Mouse (Mus musculus): ENCODE results near the gene Ccnl1. TPM values are rescaled to one million over a fixed set of nuclear protein-coding genes. Genes with fewer than 3 reads are reported as not detected.

The Ccnl1 gene
- polyA plus RNA-seq, 1 experiment from 2014 or later = 105 TPM

DNA sequence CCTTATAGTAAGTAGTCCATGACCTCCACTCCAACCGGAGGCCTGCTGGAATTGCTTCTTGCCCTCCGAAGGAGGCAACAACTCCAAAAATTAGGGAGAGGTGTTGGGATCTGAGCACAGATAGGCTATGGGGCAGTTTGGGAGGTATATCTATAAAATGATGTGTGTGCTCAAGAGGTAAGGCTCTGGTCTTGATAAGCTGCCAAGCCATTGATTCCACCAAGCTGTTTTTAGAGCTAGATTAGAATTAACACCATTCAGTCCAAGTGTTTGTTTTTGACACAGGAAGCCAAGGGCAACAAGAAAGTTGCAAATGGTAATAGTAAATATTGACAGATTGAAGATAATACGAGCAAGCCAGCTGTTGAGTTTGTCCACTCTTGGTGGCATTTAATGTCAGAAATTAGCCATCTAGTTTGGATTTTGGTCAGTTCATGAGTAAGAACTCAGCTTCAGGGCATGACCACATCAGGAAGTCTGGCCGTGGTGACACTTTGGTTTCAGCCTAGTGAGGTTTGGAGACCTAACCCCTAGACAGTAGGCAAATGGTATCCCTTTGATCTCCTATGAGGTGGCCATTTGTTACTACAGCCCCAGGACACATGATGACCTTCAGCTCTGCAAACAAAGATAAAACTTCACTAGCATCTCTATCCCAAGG, 4.4 kb upstream of the Ccnl1 start:
- peaks cover 6% of the 10 kb centered on the region; the same call in 1 of the 2 replicates for H3K4me1 ChIP-seq (ENCODE audit: control insufficient read depth, insufficient read depth, low read length)
- no peaks in the 10 kb centered on the region for H3K9me3 ChIP-seq (ENCODE audit: control insufficient read depth, low read length)
- H3K27ac ChIP-seq (replicated peaks; ENCODE audit: low read depth, low read length) = no peak overlapping the region
- H3K9ac ChIP-seq (ENCODE audit: low read depth, low read length) = no peak overlapping the region
- no peak for ATAC-seq (ENCODE audit: low read depth)
- WGBS = 69% methylated on average over 4 of the region's 4 CpGs
- no peak overlapping the region for H3K4me3 ChIP-seq (ENCODE audit: low read depth, low read length)
- H3K36me3 ChIP-seq (ENCODE audit: control insufficient read depth, insufficient read depth, low read length) = no peaks in the 10 kb centered on the region
- H3K27me3 ChIP-seq (replicated peaks; ENCODE audit: control insufficient read depth, insufficient read depth, low read length) = no peaks in the 10 kb centered on the region
- no peak for DNase-seq (ENCODE audit: low spot score)
- no peak overlapping the region for H3K4me2 ChIP-seq (ENCODE audit: low read depth, low read length)

DNA sequence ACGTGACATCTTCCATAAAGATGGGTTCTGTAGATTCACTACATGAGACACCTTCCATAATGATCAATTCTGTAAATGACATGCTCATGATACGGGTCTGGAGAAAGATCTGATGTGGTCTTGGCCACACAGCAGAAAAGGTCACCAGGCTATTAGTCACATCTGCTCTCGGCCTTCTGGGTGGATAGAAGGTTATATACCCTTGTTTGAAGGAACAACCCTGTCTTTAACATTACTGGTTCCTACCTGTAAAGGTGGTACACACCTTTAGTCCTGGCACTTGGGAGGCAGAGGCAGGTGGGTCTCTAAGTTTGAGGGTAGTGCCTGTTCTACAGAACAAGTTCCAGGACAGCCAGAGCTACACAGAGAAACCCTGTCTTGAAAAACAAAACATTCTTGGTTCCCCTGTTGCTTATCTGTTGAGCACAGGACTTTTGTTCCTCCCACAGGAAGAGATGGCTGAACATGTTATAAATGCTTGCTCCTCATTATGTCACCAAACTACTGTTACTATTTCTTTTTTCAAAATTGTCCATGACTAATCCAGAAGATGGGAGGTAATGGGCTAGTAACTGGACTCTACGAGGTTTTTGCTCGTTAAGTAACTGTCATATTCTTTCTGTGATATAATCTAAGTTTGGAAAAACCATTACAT, 2.4 kb upstream of the Ccnl1 start:
- H3K27ac ChIP-seq (replicated peaks; ENCODE audit: low read depth, low read length) = no peak overlapping the region
- no peaks in the 10 kb centered on the region for H3K9me3 ChIP-seq (ENCODE audit: control insufficient read depth, low read length)
- 91% methylated on average over 5 of the region's 5 CpGs for WGBS
- DNase-seq (ENCODE audit: low spot score) (no peak), ATAC-seq (ENCODE audit: low read depth) (no peak)
- H3K27me3 ChIP-seq (replicated peaks; ENCODE audit: control insufficient read depth, insufficient read depth, low read length) = no peaks in the 10 kb centered on the region
- H3K4me1 ChIP-seq (ENCODE audit: control insufficient read depth, insufficient read depth, low read length) = peaks cover 20% of the 10 kb centered on the region
- H3K9ac ChIP-seq (ENCODE audit: low read depth, low read length) = no peak overlapping the region
- H3K36me3 ChIP-seq (ENCODE audit: control insufficient read depth, insufficient read depth, low read length) = peaks cover 15% of the 10 kb centered on the region
- no peak overlapping the region for H3K4me3 ChIP-seq (ENCODE audit: low read depth, low read length)
- H3K4me2 ChIP-seq (ENCODE audit: low read depth, low read length) = no peak overlapping the region

DNA sequence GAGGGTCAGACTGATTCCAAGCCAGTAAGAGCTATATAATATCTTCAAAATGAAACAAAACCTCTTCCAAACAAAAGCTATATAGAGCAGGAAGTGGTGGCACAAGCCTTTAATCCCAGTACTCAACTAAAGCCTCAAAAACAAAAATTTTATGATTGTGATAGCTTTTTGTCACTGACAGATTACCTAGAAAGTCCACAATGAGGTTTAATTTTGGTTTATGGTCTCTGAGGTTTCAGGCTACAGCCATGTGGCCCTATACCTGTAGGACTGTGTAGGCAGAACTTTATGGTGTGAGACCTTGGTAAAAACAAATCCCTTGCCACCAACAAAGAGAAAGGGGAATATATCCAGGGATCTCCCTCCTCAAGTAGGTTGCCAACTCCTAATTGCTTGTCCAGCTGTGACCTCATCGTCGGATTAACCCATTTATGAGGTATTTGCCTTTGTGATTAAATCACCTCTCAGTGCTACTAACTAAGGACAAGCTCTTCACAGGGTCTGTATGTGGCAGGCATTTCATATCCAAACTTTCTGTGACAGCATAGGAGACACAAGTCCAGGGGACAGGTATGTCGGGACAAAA, 1.5 kb upstream of the Ccnl1 start:
- Histone ChIP-seq H3K4me3 (ENCODE audit: low read depth, low read length) (peak overlapping the region; percentile 99), H3K36me3 (ENCODE audit: control insufficient read depth, insufficient read depth, low read length) (peaks cover 22% of the 10 kb centered on the region), H3K27ac (replicated peaks; ENCODE audit: low read depth, low read length) (no peak overlapping the region), H3K4me2 (ENCODE audit: low read depth, low read length) (peak overlapping the region; percentile 94), H3K4me1 (ENCODE audit: control insufficient read depth, insufficient read depth, low read length) (peaks cover 26% of the 10 kb centered on the region), H3K9ac (ENCODE audit: low read depth, low read length) (peak overlapping the region; percentile 100; the same call in 1 of the 2 replicates), H3K27me3 (replicated peaks; ENCODE audit: control insufficient read depth, insufficient read depth, low read length) (no peaks in the 10 kb centered on the region), H3K9me3 (ENCODE audit: control insufficient read depth, low read length) (no peaks in the 10 kb centered on the region)
- DNase-seq (ENCODE audit: low spot score) = no peak
- no peak for ATAC-seq (ENCODE audit: low read depth)
- 88% methylated on average over 3 of the region's 3 CpGs for WGBS

DNA sequence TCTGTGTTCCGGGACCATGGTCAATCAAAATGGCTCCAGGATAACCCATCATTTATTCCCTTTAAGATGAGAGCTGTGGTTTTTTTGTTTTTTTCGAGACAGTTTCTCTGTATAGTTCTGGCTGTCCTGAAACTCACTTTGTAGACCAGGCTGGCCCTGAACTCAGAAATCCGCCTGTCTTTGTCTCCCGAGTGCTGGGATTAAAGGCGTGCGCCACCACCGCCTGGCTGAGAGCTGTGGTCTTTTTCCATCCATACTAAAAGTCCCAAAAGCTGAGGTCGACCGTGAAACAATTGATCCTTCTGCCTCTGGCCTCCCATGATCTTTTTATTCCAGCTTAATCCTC, 764 bp upstream of the Ccnl1 start:
- 4% methylated on average over 9 of the region's 9 CpGs for WGBS
- peak; percentile 20 for DNase-seq (ENCODE audit: low spot score)
- Histone ChIP-seq H3K4me1 (ENCODE audit: control insufficient read depth, insufficient read depth, low read length) (peaks cover 31% of the 10 kb centered on the region), H3K4me2 (ENCODE audit: low read depth, low read length) (peak overlapping the region; percentile 94), H3K27me3 (replicated peaks; ENCODE audit: control insufficient read depth, insufficient read depth, low read length) (no peaks in the 10 kb centered on the region), H3K27ac (replicated peaks; ENCODE audit: low read depth, low read length) (peak overlapping the region; percentile 100), H3K4me3 (ENCODE audit: low read depth, low read length) (peak overlapping the region; percentile 99), H3K9ac (ENCODE audit: low read depth, low read length) (peak overlapping the region; percentile 100), H3K9me3 (ENCODE audit: control insufficient read depth, low read length) (no peaks in the 10 kb centered on the region), H3K36me3 (ENCODE audit: control insufficient read depth, insufficient read depth, low read length) (peaks cover 27% of the 10 kb centered on the region)
- no peak for ATAC-seq (ENCODE audit: low read depth)

DNA sequence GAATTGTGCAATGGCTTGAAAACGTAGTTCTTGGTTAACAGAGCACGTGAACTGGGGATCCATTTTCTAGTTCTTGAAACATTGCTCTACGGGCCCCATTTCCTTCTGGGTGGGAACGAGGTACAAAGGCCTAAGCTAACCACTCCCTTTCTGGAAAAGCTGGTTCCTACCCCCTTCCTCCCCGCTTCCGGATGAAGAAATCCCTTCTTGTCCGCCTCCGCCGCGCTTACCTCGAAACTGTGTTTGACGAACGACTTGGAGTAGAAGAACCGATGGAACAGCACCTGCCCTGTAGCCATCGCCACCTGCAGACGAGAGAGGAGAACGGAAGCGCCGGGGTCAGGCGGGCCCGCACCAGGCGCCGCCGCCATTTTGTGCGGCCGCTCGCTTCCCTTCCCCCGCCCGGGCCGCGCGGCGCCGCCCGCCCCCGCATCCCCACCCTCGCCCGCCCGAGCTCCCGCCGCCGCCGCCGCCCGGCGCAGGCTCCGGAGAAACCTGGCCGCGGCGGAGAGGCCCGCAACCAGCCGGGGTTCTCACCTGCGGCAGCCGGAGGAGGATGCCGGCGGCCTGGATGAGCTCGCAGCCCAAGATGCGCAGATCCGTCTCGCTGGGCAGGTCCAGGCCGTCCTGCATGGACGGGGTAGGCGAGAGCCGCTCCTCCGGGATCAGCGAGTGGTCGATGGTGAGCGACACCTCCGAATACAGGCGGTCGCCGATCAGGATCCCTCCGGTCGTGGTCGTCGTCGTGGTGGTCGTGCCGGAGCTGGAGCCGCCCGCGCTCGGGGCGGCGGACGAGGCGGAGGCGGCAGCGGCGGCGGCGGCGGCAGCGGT, 563 bp downstream of the Ccnl1 start:
- under 1% methylated on average over 39 of the region's 94 CpGs for WGBS
- ATAC-seq (ENCODE audit: low read depth) (peak; percentile 81), DNase-seq (ENCODE audit: low spot score) (peak; percentile 81)
- Histone ChIP-seq H3K27me3 (replicated peaks; ENCODE audit: control insufficient read depth, insufficient read depth, low read length) (no peaks in the 10 kb centered on the region), H3K4me3 (ENCODE audit: low read depth, low read length) (peak overlapping the region; percentile 99), H3K9ac (ENCODE audit: low read depth, low read length) (peak overlapping the region; percentile 100), H3K4me1 (ENCODE audit: control insufficient read depth, insufficient read depth, low read length) (peaks cover 39% of the 10 kb centered on the region), H3K27ac (replicated peaks; ENCODE audit: low read depth, low read length) (peak overlapping the region; percentile 100), H3K4me2 (ENCODE audit: low read depth, low read length) (peak overlapping the region; percentile 94), H3K9me3 (ENCODE audit: control insufficient read depth, low read length) (no peaks in the 10 kb centered on the region), H3K36me3 (ENCODE audit: control insufficient read depth, insufficient read depth, low read length) (peaks cover 40% of the 10 kb centered on the region)

DNA sequence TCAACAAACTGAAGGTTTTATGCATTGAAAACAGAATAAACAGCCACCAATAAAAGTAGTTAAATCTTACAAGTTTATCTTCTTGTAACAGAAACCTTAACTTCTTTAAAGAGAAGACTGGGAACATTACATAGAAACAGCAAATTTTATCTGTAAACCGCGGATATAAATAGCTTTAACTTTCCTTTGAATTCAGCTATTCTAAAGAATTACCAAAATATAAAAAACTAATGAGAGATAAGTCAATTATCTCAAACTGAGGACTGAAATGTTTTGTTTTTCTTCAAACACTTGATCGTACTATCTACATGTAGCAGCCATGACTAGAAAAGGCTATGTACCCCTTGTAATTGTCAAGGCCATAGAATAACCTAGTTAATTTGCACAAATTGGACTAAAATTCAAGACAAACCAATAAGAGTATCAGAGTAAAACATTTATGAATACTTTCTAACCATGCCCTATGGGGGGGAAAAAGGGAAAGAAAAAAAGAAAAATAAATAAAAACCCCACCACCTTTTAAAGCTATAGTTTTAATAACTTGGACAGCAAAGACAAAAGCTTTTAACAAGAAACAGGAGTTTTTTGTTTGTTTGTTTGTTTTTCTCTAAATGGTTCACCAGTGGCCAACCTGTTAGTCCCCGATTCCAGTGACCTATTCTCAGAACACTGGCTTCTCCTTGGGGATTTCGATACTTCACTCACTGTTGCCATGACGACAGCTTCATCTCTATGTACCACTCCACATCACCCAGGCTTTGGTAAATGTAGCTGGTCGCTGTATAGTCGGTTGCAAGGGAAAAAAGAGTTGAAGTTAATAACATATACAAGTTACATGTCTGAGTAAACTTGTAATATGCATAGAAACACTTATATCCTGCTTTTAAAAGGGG, 3.3 kb downstream of the Ccnl1 start:
- ATAC-seq (ENCODE audit: low read depth) = no peak
- Histone ChIP-seq H3K27ac (replicated peaks; ENCODE audit: low read depth, low read length) (no peak overlapping the region), H3K36me3 (ENCODE audit: control insufficient read depth, insufficient read depth, low read length) (peaks cover 64% of the 10 kb centered on the region), H3K27me3 (replicated peaks; ENCODE audit: control insufficient read depth, insufficient read depth, low read length) (no peaks in the 10 kb centered on the region), H3K4me2 (ENCODE audit: low read depth, low read length) (peak overlapping the region; percentile 25; the same call in 1 of the 2 replicates), H3K9me3 (ENCODE audit: control insufficient read depth, low read length) (no peaks in the 10 kb centered on the region), H3K4me3 (ENCODE audit: low read depth, low read length) (no peak overlapping the region), H3K4me1 (ENCODE audit: control insufficient read depth, insufficient read depth, low read length) (peaks cover 39% of the 10 kb centered on the region), H3K9ac (ENCODE audit: low read depth, low read length) (no peak overlapping the region)
- 64% methylated on average over 8 of the region's 8 CpGs for WGBS
- DNase-seq (ENCODE audit: low spot score) = peak; percentile 59

DNA sequence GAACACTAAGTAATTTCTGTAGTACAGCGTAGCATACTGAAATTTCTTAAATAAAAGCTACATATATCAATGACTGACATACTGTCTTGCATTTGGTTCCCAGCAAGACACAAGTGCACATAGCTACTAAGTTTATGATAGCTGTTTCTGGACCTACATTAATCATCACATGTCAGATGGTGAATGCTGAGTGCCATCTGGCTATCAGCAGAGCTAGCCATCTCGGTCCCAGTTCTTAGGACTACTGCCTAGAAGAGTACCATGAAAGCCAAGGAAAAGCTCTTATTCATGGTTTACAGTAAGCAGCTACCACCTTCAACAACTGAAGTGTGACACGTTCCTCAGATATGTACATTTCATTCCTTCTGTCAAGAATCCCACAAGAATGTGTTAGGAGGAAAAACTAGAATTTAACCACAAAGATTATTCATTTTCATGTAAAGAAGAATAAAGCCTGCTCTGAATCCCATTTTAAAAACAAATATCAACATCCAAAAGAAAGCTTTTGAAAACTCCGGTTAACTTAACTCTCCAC, 7.2 kb downstream of the Ccnl1 start:
- no peak overlapping the region for H3K4me3 ChIP-seq (ENCODE audit: low read depth, low read length)
- ATAC-seq (ENCODE audit: low read depth) (no peak), DNase-seq (ENCODE audit: low spot score) (no peak)
- 85% methylated on average over 4 of the region's 4 CpGs for WGBS
- peaks cover 22% of the 10 kb centered on the region for H3K4me1 ChIP-seq (ENCODE audit: control insufficient read depth, insufficient read depth, low read length)
- H3K27me3 ChIP-seq (replicated peaks; ENCODE audit: control insufficient read depth, insufficient read depth, low read length) = no peaks in the 10 kb centered on the region
- no peaks in the 10 kb centered on the region for H3K9me3 ChIP-seq (ENCODE audit: control insufficient read depth, low read length)
- no peak overlapping the region for H3K27ac ChIP-seq (replicated peaks; ENCODE audit: low read depth, low read length)
- H3K9ac ChIP-seq (ENCODE audit: low read depth, low read length) = no peak overlapping the region
- peaks cover 86% of the 10 kb centered on the region for H3K36me3 ChIP-seq (ENCODE audit: control insufficient read depth, insufficient read depth, low read length)
- no peak overlapping the region for H3K4me2 ChIP-seq (ENCODE audit: low read depth, low read length)
